Mouse (Mus musculus) brain, embryonic 14.5 days (tissue): Measurements from ENCODE around the gene Bcar1.

ENCODE experiments used
- CTCF ChIP-seq: fragments of 200-500 bp; IDR thresholded peaks from 2 replicates; pipeline ENCODE4 v1.5.1; 2012; ENCODE audit warnings: inconsistent platforms, mild to moderate bottlenecking, moderate library complexity, borderline replicate concordance; ENCODE audit not compliant: insufficient read depth, insufficient read length; ENCODE audit errors: extremely low read depth
- POLR2A ChIP-seq: fragments of 200-500 bp; IDR thresholded peaks from 2 replicates; pipeline ENCODE4 v1.6.1; 2012; ENCODE audit warnings: mild to moderate bottlenecking, inconsistent platforms, borderline replicate concordance; ENCODE audit not compliant: poor library complexity, insufficient read depth, insufficient read length, severe bottlenecking; ENCODE audit errors: extremely low read depth

DNA sequence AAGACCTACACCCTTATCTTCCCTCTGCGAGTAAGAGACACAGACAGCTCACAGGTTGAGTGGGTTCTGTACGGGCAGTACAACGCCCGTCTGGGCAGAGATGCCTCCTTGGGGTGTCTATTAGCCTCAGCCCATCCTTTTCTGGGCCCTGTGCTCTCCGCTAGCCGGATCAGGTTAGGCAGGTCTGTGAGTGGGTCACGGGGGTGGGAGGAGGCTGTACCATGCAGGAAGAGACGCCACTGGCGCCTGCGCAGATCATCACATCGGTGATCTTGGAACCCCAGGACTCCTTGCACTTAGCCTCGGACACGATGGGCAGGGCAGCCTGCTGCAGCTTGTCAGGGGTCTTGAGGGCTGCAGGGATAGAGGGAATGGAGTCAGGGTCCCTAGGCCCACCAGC, 56.7 kb downstream of the Bcar1 start:
- TF ChIP-seq CTCF (no peak), POLR2A (no peak)
